Mouse (Mus musculus) liver, adult 2 months (tissue): ENCODE measurements around the gene Obscn.

Experiments used
- CTCF ChIP-seq: fragments of 200-500 bp; IDR thresholded peaks from 2 replicates; pipeline ENCODE4 v1.5.1; 2011; ENCODE audit warnings: low read depth, low read length, control low read depth
- POLR2A ChIP-seq: fragments of 200-500 bp; IDR thresholded peaks from 2 replicates; pipeline ENCODE4 v1.6.1; 2011; ENCODE audit warnings: low read length, control low read depth; ENCODE audit not compliant: insufficient read depth; ENCODE audit errors: extremely low read depth

- no peak for TF ChIP-seq CTCF
- TF ChIP-seq POLR2A: no peak
Measured at GRCm38 (mm10) chr11:58999830-59000229, 136.4 kb downstream of the Obscn start.
